Mouse (Mus musculus) ES-Bruce4 (cell line): Measurements from ENCODE around the gene Arih2.
A peak's percentile ranks its signal among the peaks of the same experiment; 100 is the strongest.

Source experiments
- CTCF ChIP-seq: IDR thresholded peaks from one replicate; pipeline ENCODE4 v1.8.1; 2011; ENCODE audit warnings: low read depth, low read length
- EP300 ChIP-seq: IDR thresholded peaks from 2 replicates; pipeline ENCODE4 v1.6.1; 2011; ENCODE audit warnings: low read depth, low read length; ENCODE audit not compliant: insufficient read depth
- POLR2A ChIP-seq: IDR thresholded peaks from one replicate; pipeline ENCODE4 v1.8.1; 2011; ENCODE audit warnings: low read length; ENCODE audit not compliant: insufficient read depth

GRCm38 (mm10) chr9:108661677-108662612, 12.8 kb upstream of the Arih2 start, which contains the start of gene Slc25a20:
- TF ChIP-seq POLR2A (peak; percentile 16), EP300 (no peak), CTCF (no peak)
